Mouse (Mus musculus) urinary bladder, postnatal 25 days (tissue): ENCODE results near the gene Iqch.
"Not testable (repeated sequence)": the region's sequence is repeated elsewhere in the genome, so short reads cannot be mapped to it uniquely, and the experiment has no call there.

Experiments
- DNase-seq: peaks from one replicate; pipeline ENCODE4 v3.0.0; 2022; ENCODE audit warnings: low spot score

The Iqch gene

DNA sequence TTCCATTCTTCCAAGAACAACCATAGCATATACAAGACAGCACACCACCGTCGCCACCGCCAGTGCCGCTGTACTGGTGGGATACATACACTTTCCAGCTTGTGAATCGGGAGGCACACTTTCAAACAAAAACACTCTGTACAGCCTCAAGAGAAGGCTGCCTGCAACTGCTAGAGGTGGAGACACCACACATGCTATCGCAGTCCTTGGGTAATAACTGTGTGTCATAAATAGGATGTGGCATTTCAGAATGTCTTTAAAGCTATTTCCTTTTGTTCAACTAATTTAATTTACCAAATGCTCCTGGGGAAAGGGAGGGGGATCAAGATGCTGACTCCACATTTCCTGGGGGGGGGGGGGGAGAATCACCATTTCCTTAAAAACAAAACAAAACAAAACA, 34.0 kb downstream of the Iqch start:
- no peak for DNase-seq

GRCm38 (mm10) chr9:63563436-63563835, 38.9 kb downstream of the Iqch start:
- no peak for DNase-seq

GRCm38 (mm10) chr9:63561931-63562330, 40.4 kb downstream of the Iqch start:
- DNase-seq = no peak

DNA sequence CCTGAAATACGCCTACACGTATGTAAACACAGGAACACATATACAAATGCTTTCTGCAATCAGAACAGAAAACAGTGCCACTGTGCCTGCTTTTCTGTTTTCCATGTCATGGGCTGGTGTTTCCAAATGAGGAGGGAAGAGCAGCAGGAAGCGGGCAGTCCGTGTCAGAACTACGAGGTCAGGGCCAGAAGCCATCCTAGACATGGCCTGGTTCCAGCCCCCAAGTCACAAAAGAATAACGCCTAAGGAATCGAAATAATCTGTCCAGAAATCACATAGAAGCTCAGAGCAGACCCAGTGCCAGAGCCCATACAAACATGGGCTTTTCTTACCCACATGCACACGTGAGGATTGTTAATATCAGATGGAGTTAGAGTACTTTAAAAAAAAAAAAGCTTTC, 45.4 kb downstream of the Iqch start:
- DNase-seq = no peak

DNA sequence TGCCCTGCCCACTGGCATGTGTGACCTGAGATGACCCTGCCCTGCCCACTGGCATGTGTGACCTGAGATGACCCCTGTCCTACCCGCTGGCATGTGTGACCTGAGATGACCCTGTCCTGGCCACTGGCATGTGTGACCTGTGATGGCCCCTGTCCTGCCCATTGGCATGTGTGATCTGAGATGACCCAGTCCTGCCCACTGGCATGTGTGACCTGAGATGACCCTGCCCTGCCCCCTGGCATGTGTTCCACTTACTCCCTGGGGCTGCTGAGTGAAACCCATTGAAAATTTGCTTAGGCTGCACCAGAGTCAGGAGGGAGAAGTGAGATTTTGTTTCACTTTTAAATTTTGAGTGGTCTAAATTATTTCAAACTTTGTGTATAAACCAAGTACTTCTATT, 46.0 kb downstream of the Iqch start:
- no peak for DNase-seq

DNA sequence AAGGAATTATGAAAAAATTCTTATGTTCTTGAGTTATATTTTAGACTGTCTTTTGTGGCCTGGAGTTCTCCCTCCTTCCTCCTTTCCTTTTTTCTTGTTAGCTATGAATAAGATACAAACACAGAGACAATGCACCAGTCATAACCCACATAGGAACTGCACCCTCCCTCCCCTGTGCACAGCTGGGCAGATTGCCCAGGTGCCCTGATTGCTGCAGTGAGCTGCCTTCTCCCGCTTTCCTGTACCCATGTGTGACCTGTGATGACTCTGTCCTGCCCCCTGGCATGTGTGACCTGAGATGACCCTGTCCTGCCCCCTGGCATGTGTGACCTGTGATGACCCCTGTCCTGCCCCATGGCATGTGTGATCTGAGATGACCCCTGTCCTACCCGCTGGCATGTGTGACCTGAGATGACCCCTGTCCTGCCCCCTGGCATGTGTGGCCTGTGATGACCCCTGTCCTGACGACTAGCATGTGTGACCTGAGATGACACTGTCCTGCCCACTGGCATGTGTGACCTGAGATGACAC, 46.8 kb downstream of the Iqch start:
- DNase-seq = no peak

GRCm38 (mm10) chr9:63553628-63554027, 48.7 kb downstream of the Iqch start:
- DNase-seq = no peak

DNA sequence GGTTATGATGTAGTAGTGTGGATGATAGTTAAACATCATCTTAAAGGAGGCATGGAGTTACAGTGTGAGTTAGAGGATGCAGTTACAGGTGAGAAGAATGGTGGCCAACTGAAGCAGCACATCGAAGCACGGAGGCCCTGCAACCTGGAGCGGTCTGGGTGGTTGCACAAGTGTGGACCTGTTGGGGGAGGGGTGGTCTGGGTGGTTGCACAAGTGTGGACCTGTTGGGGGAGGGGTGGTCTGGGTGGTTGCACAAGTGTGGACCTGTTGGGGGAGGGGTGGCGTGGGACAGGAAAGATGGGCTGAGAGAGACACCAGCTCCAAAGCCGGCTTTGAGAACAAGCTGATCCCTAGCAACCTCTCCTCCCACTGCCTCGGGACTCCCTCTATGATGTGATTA, 51.6 kb downstream of the Iqch start:
- DNase-seq = not testable (repeated sequence)

DNA sequence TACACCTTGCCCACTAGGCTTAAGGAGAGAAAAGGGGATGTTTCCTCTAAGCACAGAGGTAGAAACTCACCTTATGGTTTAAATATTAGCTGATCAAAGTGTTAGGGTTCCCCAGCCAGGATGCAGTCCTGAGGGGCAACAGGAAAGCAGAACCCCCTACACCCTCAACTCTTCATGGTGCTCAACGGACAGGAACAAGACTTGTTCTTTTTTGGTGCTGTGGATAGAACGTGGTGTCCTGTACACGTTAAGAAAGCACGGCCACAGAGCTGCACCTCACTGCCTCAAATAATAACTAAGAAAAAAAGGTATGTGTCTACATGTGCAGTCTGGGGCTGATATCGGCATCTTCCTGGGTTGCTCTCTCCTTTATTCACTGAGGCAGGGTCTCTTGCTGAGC, 53.3 kb downstream of the Iqch start:
- no peak for DNase-seq

- DNase-seq = no peak
Observed at GRCm38 (mm10) chr9:63541926-63542325, 60.4 kb downstream of the Iqch start.

GRCm38 (mm10) chr9:63541301-63541700, 61.0 kb downstream of the Iqch start:
- DNase-seq = no peak

DNA sequence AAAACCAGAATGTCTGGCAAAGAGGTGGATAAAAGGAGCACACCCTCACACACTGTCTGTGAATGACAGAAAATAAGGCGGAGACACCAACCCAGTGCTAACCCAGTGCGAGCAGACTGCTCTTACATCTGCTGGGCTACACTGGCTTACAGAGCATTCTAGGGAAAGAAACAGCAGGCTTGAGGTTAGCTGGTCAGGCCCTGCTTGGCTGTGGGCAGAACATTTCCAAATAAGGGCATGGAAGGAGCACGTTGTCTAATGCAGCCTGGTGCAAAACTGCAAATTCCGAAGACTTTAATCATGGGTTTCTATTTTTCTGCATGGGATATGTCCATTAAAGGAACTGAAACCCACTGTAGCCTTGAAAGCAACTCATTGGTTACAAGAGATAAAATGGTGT, 64.8 kb downstream of the Iqch start:
- DNase-seq = no peak

GRCm38 (mm10) chr9:63535042-63535441, 67.3 kb downstream of the Iqch start:
- no peak for DNase-seq

DNA sequence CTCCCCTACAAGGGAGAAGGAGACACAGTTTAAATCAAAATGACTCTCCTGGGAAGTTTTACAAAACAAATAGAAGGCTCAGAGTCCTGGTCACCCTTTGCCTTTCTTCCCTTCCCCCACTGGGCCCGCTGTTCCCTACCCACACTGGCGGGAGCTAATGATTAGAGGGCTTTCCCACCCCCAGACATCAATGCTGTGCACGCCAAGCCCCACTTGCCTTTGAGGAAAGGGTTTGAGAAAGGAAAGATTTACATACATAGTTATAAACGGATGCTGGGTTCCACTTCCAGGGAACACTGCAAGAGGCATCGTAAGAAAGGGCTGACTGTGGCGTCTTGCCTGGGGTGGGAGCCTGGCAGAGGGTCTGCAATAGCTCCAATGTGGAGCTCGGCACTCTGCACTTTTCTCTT, 67.9 kb downstream of the Iqch start:
- no peak for DNase-seq

DNA sequence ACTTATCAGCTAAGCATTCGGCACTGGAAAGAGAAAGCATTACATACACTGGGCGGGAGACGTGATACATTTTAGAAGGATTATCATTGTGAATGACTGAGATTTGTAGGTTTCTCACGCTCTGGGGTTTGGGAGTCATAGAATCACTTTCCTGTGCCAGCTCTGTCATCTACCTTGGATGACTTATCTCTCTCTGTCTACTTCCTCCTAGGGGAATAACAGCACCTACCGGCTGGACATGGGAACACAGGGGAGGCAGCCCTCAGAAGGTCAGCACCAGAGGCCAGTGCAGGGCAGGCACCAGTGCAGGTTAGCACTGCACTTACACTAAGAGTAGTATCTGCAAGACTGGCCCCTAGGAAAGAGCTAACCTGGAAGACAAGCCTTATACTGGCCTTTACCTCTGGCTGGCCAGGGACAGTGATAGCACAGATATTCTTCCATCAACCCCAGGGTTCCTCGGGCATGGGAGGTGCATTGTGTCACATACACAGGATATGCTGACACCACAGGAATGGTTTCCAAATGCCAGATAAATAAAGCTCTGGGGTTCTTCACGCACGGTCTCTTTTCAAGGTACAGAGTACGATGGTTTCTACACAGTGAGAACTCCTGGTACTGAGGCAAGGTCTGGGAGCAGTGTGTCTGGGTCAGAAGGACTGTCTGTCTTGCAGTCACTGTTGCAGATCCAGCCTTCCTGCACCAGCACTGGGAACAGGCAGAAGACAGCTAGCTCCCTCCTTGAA, 69.2 kb downstream of the Iqch start:
- DNase-seq = no peak

DNA sequence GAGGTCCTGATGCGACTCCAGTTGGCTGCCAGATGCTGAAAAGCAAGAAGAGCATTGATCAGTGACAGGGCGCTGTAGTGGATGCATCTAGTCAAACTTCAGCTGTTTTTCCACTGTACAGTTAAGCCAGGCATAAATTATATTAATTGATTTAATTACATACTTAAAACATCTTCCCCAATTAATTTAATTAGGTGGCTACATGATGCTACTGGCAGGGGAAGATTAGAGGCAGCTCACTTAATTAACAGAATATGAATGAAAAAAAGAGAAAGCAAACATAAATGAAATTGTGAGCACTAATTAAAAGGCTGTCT, 78.4 kb downstream of the Iqch start:
- no peak for DNase-seq

DNA sequence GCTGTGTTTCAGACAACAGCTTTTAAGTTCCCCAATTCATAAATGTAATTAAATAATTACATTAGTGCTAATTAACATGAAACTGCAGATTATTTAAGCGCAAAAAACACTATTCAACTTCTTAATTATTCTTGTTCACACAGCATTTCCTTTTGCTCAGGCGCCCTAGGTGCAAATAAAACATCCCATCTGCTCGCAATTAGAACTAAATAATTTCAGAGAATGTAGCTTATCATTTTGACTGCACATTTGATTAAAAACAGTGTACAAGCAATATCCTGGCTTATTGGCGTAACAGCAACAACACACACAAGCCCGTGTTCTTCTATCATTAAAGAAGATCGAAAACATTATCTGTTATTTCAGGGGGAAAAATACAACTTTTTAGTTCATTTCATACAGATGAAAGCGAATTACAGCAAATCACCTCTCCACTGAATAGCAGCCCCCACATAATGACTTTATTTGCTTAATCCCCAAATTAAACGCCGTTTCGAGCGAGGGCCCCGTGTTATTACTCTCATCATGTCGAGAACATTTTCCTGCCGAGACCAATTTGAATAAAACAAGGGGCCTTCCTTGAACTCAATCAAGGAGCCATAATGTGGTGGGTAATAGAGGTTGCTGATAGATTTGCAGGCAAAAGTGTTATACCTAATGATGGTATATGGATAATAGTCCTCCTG, 78.9 kb downstream of the Iqch start:
- DNase-seq = no peak

GRCm38 (mm10) chr9:63512851-63513250, 89.4 kb downstream of the Iqch start:
- no peak for DNase-seq

DNA sequence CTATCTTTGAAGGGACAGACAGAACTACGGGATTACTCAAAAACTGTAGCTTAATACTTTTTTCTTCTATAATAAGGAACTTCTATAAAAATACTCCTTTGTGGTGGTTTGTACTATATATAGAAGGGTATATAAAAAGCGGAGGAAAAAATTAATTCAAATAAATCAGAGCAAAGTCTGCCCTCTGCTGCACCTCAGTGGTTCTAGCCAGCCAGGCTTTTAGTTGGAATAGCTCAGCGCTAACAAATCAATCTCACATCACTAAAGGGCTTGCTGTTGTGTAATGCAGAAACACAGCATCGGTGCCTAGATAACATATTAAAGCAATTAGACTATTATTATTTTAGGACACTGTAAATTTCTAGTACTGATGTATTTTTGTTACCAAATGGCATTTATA, 91.3 kb downstream of the Iqch start:
- DNase-seq = no peak

DNA sequence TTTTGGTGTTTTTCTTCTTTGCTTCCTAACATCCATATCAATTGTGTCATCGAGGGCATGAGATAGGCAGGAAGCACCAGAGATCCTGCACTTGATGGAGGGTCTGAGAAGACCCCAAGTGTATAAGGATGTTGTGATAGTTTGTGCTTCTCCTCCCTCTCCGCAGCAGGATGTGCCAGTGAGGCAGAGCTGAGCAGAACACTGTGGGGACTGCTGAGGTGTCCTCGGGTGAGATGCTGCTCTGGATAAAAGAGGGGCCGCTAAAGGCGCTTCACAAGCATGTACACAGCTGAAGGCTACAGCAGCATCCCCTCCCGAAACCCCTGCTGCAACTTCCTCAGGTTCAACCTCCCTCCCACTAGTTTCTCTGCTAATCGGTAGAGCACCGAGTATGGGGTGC, 95.2 kb downstream of the Iqch start:
- no peak for DNase-seq

GRCm38 (mm10) chr9:63503890-63504289, 98.4 kb downstream of the Iqch start:
- no peak for DNase-seq

DNA sequence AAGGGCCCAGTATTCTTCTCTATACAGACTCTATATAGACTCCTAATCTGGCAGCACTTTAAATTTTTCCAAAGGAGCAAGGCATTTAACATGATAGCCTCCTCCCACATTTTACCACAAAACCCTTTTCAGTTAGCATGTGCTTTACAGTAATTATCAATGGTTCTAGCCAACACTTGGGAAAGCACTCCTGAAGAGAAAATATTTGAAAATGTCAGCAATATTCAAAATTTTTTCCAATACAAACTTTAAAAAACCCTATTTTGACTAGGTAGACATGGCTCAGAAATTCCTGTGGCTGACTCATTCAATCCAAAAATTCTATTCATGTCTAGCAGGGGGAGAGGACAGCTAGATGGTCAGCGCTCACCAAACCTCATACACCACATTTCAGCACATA, 100.8 kb downstream of the Iqch start:
- DNase-seq = no peak

DNA sequence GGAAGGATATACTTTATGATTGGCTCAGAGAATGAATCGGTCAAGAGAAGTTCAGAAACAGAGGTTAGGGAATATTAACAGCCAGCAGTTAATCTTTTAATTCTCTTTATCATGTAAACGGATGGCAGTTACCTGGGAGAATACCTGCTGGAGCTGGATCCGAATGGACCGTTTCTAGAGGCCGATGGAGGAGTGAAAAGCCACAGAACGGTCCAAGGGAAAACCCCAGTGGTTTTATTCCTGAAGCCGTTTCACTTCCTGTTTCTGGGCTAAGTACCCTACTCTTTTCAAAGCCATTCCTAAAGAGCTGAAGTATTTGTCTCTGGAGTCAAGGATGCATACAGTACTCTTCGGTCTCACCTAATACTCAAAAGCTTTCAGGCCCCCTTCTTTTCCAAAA, 102.4 kb downstream of the Iqch start:
- no peak for DNase-seq

DNA sequence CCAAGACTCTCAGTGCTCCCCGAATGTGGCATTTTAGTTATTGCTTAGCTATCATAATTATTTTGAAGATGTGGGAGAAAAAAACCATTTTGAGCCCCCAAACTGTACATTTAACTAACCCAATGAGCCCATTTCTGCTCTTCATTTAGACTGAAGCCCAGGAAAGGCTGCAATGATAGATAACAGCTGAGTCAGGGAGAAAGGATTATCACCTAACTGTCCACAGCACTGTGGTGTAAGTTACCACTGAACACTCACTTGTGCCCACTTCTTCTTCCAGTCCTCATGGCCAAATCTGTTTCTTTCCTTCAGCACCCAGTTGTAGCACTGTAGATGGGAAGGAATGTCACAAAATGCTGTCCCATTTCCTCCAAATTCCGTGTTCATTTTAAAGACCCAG, 106.5 kb downstream of the Iqch start:
- no peak for DNase-seq
